8 mouse cellular contexts compared by ENCODE assay signal in the genomic region with DNA sequence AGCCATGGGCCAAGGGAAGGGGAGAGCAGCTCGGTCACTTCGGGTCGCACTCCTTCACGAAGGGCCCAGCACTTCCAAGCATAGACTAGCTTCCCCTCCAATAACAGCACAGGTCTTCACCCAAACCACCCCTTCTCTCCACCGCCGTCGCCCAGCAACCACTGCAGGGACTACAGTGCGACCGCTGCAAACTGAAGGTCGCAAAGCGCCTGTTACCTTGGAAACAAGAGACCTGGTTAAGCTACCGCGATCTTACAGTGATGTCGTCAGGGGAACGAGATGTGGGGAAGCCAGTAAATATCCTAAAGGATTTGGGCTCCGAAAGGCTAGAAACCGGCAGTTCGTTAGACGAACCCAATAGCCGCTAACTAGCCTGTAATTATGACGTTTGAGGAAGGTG. TPM values are rescaled to one million over a fixed set of nuclear protein-coding genes. Genes with fewer than 3 reads are reported as not detected.
DNase-seq lines count a peak whose midpoint lies in the region; ATAC-seq lines count a peak whose summit lies in the region.

A gene (minus strand): TSS at position 143 of the 400 bp plus-strand sequence.

- peak; percentile 96 for ATAC-seq in forebrain, embryonic 11.5 days (replicated peaks; ENCODE audit: low FRiP score)
- ATAC-seq in heart, embryonic 15.5 days (replicated peaks; ENCODE audit: insufficient number of reproducible peaks, insufficient read depth, low FRiP score, low read depth) = peak; percentile 87
- peak; percentile 90 for ATAC-seq in liver, embryonic 11.5 days (replicated peaks; ENCODE audit: low FRiP score)
- ATAC-seq in monocyte, adult 5-6 weeks (replicated peaks; ENCODE audit: insufficient number of reproducible peaks, low FRiP score, low TSS enrichment, poor library complexity, severe bottlenecking) = peak; percentile 76

- H3K9ac ChIP-seq in forebrain, embryonic 11.5 days (ENCODE audit: low read length) = peak within 1 kb of the TSS; percentile 58
- H3K9ac ChIP-seq in heart, embryonic 15.5 days = peak within 1 kb of the TSS; percentile 45
- H3K9ac ChIP-seq in liver, embryonic 11.5 days (ENCODE audit: low read depth, low read length) = peak within 1 kb of the TSS; percentile 59

- H3K36me3 ChIP-seq in forebrain, embryonic 11.5 days (ENCODE audit: control insufficient read depth, insufficient read depth, low read length) = peaks cover 9% of the 10 kb centered on the region
- peaks cover 28% of the 10 kb centered on the region for H3K36me3 ChIP-seq in heart, embryonic 15.5 days
- H3K36me3 ChIP-seq in liver, embryonic 11.5 days (ENCODE audit: control insufficient read depth, insufficient read depth, low read length) = peaks cover 13% of the 10 kb centered on the region; the same call in 1 of the 2 replicates

- peak within 1 kb of the TSS; percentile 70 for H3K4me2 ChIP-seq in forebrain, embryonic 11.5 days (ENCODE audit: low read depth, low read length, severe bottlenecking)
- H3K4me2 ChIP-seq in heart, embryonic 15.5 days = peak within 1 kb of the TSS; percentile 64
- H3K4me2 ChIP-seq in liver, embryonic 11.5 days = peak within 1 kb of the TSS; percentile 91

- peak within 1 kb of the TSS; percentile 43 for H3K4me3 ChIP-seq in forebrain, embryonic 11.5 days (ENCODE audit: low read depth, low read length)
- peak within 1 kb of the TSS; percentile 47 for H3K4me3 ChIP-seq in heart, embryonic 15.5 days
- H3K4me3 ChIP-seq in liver, embryonic 11.5 days (ENCODE audit: low read depth, low read length) = peak within 1 kb of the TSS; percentile 54

- WGBS in forebrain, embryonic 11.5 days = under 1% methylated on average over 21 of the region's 21 CpGs
- 1% methylated on average over 21 of the region's 21 CpGs for WGBS in heart, embryonic 15.5 days
- WGBS in liver, embryonic 11.5 days = 2% methylated on average over 21 of the region's 21 CpGs

- peak; percentile 92 for DNase-seq in CD4-positive, CD25-positive, alpha-beta regulatory T cell, adult 2 months (ENCODE audit: low read depth, low spot score)
- DNase-seq in c-Kit-positive CD71-positive TER-119-positive erythroid progenitor cells, embryonic 14.5 days (ENCODE audit: low spot score) = peak; percentile 87
- peak; percentile 95 for DNase-seq in forebrain, embryonic 11.5 days (ENCODE audit: low spot score)
- peak; percentile 95 for DNase-seq in kidney, postnatal 10 days
- peak; percentile 81 for DNase-seq in liver, embryonic 11.5 days (ENCODE audit: low spot score)
- peak; percentile 88 to 93 for DNase-seq in spleen, postnatal 36 days (ENCODE audit: low spot score in 2 of 2)

- no peaks in the 10 kb centered on the region for H3K27me3 ChIP-seq in forebrain, embryonic 11.5 days (ENCODE audit: control insufficient read depth, insufficient read depth, low read length)
- H3K27me3 ChIP-seq in heart, embryonic 15.5 days = no peaks in the 10 kb centered on the region
- no peaks in the 10 kb centered on the region for H3K27me3 ChIP-seq in liver, embryonic 11.5 days (replicated peaks; ENCODE audit: control insufficient read depth, insufficient read depth, low read length)

- peak within 1 kb of the TSS; percentile 42; the same call in 1 of the 2 replicates for H3K27ac ChIP-seq in forebrain, embryonic 11.5 days (ENCODE audit: low read depth, low read length)
- H3K27ac ChIP-seq in heart, embryonic 15.5 days = no peak within 1 kb of the TSS
- H3K27ac ChIP-seq in liver, embryonic 11.5 days (ENCODE audit: low read depth, low read length) = 0 out of 2 replicates have a peak within 1 kb of the TSS, but pooled peaks have one; percentile 4

- peaks cover 3% of the 10 kb centered on the region; the same call in 1 of the 2 replicates for H3K4me1 ChIP-seq in forebrain, embryonic 11.5 days (replicated peaks; ENCODE audit: control insufficient read depth, insufficient read depth, low read length)
- H3K4me1 ChIP-seq in heart, embryonic 15.5 days (replicated peaks) = peaks cover 10% of the 10 kb centered on the region
- peaks cover 11% of the 10 kb centered on the region for H3K4me1 ChIP-seq in liver, embryonic 11.5 days (replicated peaks; ENCODE audit: control insufficient read depth, insufficient read depth, low read length)

- H3K9me3 ChIP-seq in forebrain, embryonic 11.5 days (ENCODE audit: control insufficient read depth, low read length) = peaks cover 3% of the 10 kb centered on the region; the same call in 1 of the 2 replicates
- no peaks in the 10 kb centered on the region for H3K9me3 ChIP-seq in heart, embryonic 15.5 days (replicated peaks)
- H3K9me3 ChIP-seq in liver, embryonic 11.5 days (ENCODE audit: control insufficient read depth, low read length) = no peaks in the 10 kb centered on the region

RNA-seq across cellular contexts. Expression of the gene that starts here (rescaled TPM):
- polyA plus RNA-seq in forebrain, embryonic 11.5 days (2014; fragmentation: Nextera tagmentation; extraction: Ambion mirVana) = 1.7 and 2.3 TPM in 2 replicates
- 0.63 and 0.75 TPM in 2 replicates for polyA plus RNA-seq in heart, embryonic 15.5 days (2015; fragmentation: Nextera tagmentation; extraction: Ambion mirVana)
- polyA plus RNA-seq in liver, embryonic 11.5 days (2014; fragmentation: Nextera tagmentation; extraction: Ambion mirVana) = 0.66 and 0.77 TPM in 2 replicates
- total RNA-seq in monocyte, adult 5-6 weeks (2017) = not detected in 3 replicates

Comparison
In these comparisons a context has a peak if more than half of its experiments do, and no peak if none do; other contexts are left out.
1. Peak in ATAC-seq, H3K4me3 ChIP-seq, H3K9ac ChIP-seq and H3K4me2 ChIP-seq in heart, embryonic 15.5 days; RNA of the gene not detected or under 1 TPM.
2. Peak in DNase-seq, ATAC-seq, H3K4me3 ChIP-seq, H3K27ac ChIP-seq, H3K9ac ChIP-seq and H3K4me2 ChIP-seq in liver, embryonic 11.5 days; RNA of the gene not detected or under 1 TPM.
3. Peak in ATAC-seq in monocyte, adult 5-6 weeks; RNA of the gene not detected or under 1 TPM.